Mouse (Mus musculus): ENCODE data around the gene Morn5. TPM values are rescaled to one million over a fixed set of nuclear protein-coding genes. Genes with fewer than 3 reads are reported as not detected.

The Morn5 gene
- total RNA-seq, 2 experiments from 2014 or later: 0.61 to 0.79 TPM

- intact Hi-C loops (cut with DNase I): no loop called here
- no peak for DNase-seq (ENCODE audit: low spot score in 2 of 2)
Observed at GRCm38 (mm10) chr2:36101866-36102558, 52.8 kb downstream of the Morn5 start.

- no peak for DNase-seq (ENCODE audit: low spot score in 2 of 2)
- intact Hi-C loops (cut with DNase I): no loop called here
Observed at GRCm38 (mm10) chr2:36102559-36102946, 53.3 kb downstream of the Morn5 start.

GRCm38 (mm10) chr2:36103069-36103554, 53.9 kb downstream of the Morn5 start:
- DNase-seq (ENCODE audit: low spot score in 2 of 2): no peak
- intact Hi-C loops (cut with DNase I): no loop called here

- intact Hi-C loops (cut with DNase I): no loop called here
- peak in 1 of 2 experiments; percentile 29 for DNase-seq (ENCODE audit: low spot score in 2 of 2)
Observed at GRCm38 (mm10) chr2:36103555-36104367, 54.5 kb downstream of the Morn5 start.

- intact Hi-C loops (cut with DNase I): no loop called here
- DNase-seq (ENCODE audit: low spot score in 2 of 2): no peak
Observed at GRCm38 (mm10) chr2:36104436-36104955, 55.2 kb downstream of the Morn5 start.

GRCm38 (mm10) chr2:36104956-36105741, 55.9 kb downstream of the Morn5 start, which contains the start of gene Lhx6:
TSS of gene Lhx6 (minus strand) at chr2:36105408.
- intact Hi-C loops (cut with DNase I): no loop called here
- DNase-seq (ENCODE audit: low spot score in 2 of 2): no peak

- intact Hi-C loops (cut with DNase I): no loop called here
- DNase-seq (ENCODE audit: low spot score in 2 of 2): no peak
Observed at GRCm38 (mm10) chr2:36108615-36109014, 59.4 kb downstream of the Morn5 start.

- DNase-seq (ENCODE audit: low spot score in 2 of 2): no peak
- intact Hi-C loops (cut with DNase I): no loop called here
Observed at GRCm38 (mm10) chr2:36112632-36113031, 63.4 kb downstream of the Morn5 start.

GRCm38 (mm10) chr2:36126795-36127429, 77.7 kb downstream of the Morn5 start:
- DNase-seq (ENCODE audit: low spot score in 2 of 2): no peak
- intact Hi-C loops (cut with DNase I): no loop called here

- intact Hi-C loops (cut with DNase I): no loop called here
- no peak for DNase-seq (ENCODE audit: low spot score in 2 of 2)
Observed at GRCm38 (mm10) chr2:36127973-36128372, 78.7 kb downstream of the Morn5 start.

- intact Hi-C loops (cut with DNase I): no loop called here
- DNase-seq (ENCODE audit: low spot score in 2 of 2): no peak
Observed at GRCm38 (mm10) chr2:36129051-36129450, 79.8 kb downstream of the Morn5 start.

Other genes starting within 250 kb of the Morn5 start
- gene Ttll11, start 69.5 kb upstream of the Morn5 start, total RNA-seq (2021): 10 to 100 TPM; 38.0 to 42.8 TPM
- gene Ndufa8, start 52 bp upstream of the Morn5 start, total RNA-seq (2021): 100 to 1,000 TPM; 177 to 217 TPM
- 10 to 100 TPM; 15.9 to 19.0 TPM for gene Lhx6, start 56.0 kb downstream of the Morn5 start, total RNA-seq (2021)
- 10 to 100 TPM; 18.0 to 18.1 TPM for gene Mrrf, start 86.9 kb downstream of the Morn5 start, total RNA-seq (2021)
- 10 to 100 TPM; 46.1 to 52.7 TPM for gene Rbm18, start 87.3 kb downstream of the Morn5 start, total RNA-seq (2021)
- gene Ptgs1, start 181.0 kb downstream of the Morn5 start, total RNA-seq (2021): 10 to 100 TPM; 16.1 to 22.2 TPM